Mouse (Mus musculus) layer of hippocampus, adult 9-11 months (tissue): ENCODE measurements around the gene Vmn1r237.
A peak's percentile ranks its signal among the peaks of the same experiment; 100 is the strongest.

Source experiments
- DNase-seq: peaks from one replicate; pipeline ENCODE4 v3.0.0; 2022

Vmn1r237 gene

GRCm38 (mm10) chr17:21311565-21311964 lies at the start of gene Vmn1r237:
TSS of gene Vmn1r237 (plus strand) at chr17:21311865.
- DNase-seq: no peak

- peak; percentile 15 for DNase-seq
These were observed 39.6 kb upstream of the Vmn1r237 start for GRCm38 (mm10) chr17:21272103-21272502.

GRCm38 (mm10) chr17:21282642-21283041 lies 29.0 kb upstream of the Vmn1r237 start, which contains the start of gene Vmn1r236:
TSS of gene Vmn1r236 (plus strand) at chr17:21282942.
- no peak for DNase-seq

GRCm38 (mm10) chr17:21284395-21284794 lies 27.3 kb upstream of the Vmn1r237 start:
- DNase-seq: no peak

DNA sequence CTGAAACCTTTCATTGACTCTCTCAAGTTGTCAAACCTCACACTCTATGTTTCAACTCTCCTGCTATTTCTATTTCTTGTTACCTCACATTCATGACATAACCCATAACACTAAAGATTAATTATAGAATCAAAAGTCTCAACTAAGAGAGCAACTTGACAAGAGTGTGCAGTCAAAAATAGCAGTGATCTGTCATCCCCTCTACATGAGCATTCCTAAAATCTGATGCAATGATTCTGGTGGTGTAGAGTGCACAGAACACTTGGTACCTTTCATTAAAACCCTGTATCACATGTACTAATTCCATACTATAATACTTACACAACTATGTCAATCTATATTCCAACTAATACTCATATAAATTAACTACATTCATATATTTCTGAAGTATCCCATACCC lies 22.0 kb upstream of the Vmn1r237 start:
- no peak for DNase-seq
